Mouse (Mus musculus): ENCODE data around the gene Drd2. TPM values are rescaled to one million over a fixed set of nuclear protein-coding genes. Genes with fewer than 3 reads are reported as not detected.

The Drd2 gene
- polyA plus RNA-seq, 1 experiment from 2014 or later: 1.8 TPM

DNA sequence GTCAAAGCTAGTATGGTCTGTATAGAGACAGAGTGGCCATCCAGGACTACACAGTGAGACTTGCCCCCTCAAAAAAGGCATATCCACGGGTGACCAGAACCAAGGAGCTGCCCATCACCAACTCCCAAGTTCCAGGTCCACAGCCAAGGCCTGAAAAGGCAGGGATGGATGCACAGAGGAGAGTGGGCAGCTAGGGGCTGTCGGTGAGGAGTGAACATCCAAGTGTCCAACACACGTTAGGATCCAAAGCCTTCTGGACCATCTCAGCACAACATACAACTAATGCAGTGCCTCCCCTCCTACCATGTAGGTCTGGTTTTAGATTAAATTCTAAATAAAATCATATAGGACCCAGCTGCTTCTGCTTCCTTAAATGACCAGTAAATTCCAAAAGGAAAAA, 115.7 kb downstream of the Drd2 start:
- Histone ChIP-seq H3K36me3 (no peaks in the 10 kb centered on the region), H3K9me3 (no peaks in the 10 kb centered on the region), H3K9ac (replicated peaks) (no peak overlapping the region), H3K27me3 (no peaks in the 10 kb centered on the region), H3K4me1 (0 out of 2 replicates have a peak, but pooled peaks cover 2% of the 10 kb centered on the region), H3K4me2 (replicated peaks) (no peak overlapping the region), H3K4me3 (no peak overlapping the region), H3K27ac (replicated peaks) (no peak overlapping the region)
- 84% methylated on average over 3 of the region's 3 CpGs for WGBS
- no peak for ATAC-seq (ENCODE audit: low FRiP score, low read depth)

Other genes with a start within 250 kb of the Drd2 start
- gene Gm4894, start 90.1 kb upstream of the Drd2 start, polyA plus RNA-seq (2016; fragmentation: Nextera tagmentation; extraction: Ambion mirVana): not detected in 2 replicates
- not detected in 2 replicates for gene Ankk1, start 86.4 kb downstream of the Drd2 start, polyA plus RNA-seq (2016; fragmentation: Nextera tagmentation; extraction: Ambion mirVana)
- 2.3 and 2.7 TPM in 2 replicates for gene Ttc12, start 145.6 kb downstream of the Drd2 start, polyA plus RNA-seq (2016; fragmentation: Nextera tagmentation; extraction: Ambion mirVana)